Mouse (Mus musculus): ENCODE results near the gene Adipor1. TPM values are rescaled to one million over a fixed set of nuclear protein-coding genes. Genes with fewer than 3 reads are reported as not detected.
"Not testable (repeated sequence)": the region's sequence is repeated elsewhere in the genome, so short reads cannot be mapped to it uniquely, and the experiment has no call there.

Gene Adipor1
- total and polyA plus RNA-seq, 3 experiments: 123 to 482 (median 129) TPM

- no peak for DNase-seq
These were observed 4.0 kb downstream of the Adipor1 start for GRCm38 (mm10) chr1:134419176-134419575.

- DNase-seq: peak; percentile 91
These were observed 4.7 kb downstream of the Adipor1 start for GRCm38 (mm10) chr1:134419751-134420458.

GRCm38 (mm10) chr1:134423911-134424310, 8.7 kb downstream of the Adipor1 start:
- DNase-seq: no peak

GRCm38 (mm10) chr1:134426289-134426688, 11.1 kb downstream of the Adipor1 start:
- DNase-seq: no peak

- no peak for DNase-seq
These were observed 17.8 kb downstream of the Adipor1 start for GRCm38 (mm10) chr1:134433002-134433401.

GRCm38 (mm10) chr1:134433473-134433872, 18.3 kb downstream of the Adipor1 start:
- DNase-seq: no peak

GRCm38 (mm10) chr1:134435414-134435813, 20.2 kb downstream of the Adipor1 start:
- DNase-seq: no peak

- DNase-seq: no peak
These were observed 25.3 kb downstream of the Adipor1 start for GRCm38 (mm10) chr1:134440437-134440836.

GRCm38 (mm10) chr1:134441737-134442136, 26.6 kb downstream of the Adipor1 start:
- not testable (repeated sequence) for DNase-seq

- DNase-seq: no peak
These were observed 27.2 kb downstream of the Adipor1 start for GRCm38 (mm10) chr1:134442394-134442793.

GRCm38 (mm10) chr1:134443288-134443687, 28.1 kb downstream of the Adipor1 start:
- DNase-seq: not testable (repeated sequence)

GRCm38 (mm10) chr1:134445418-134445817, 30.2 kb downstream of the Adipor1 start:
- peak; percentile 48 for DNase-seq

GRCm38 (mm10) chr1:134448537-134448936, 33.4 kb downstream of the Adipor1 start:
- not testable (repeated sequence) for DNase-seq

- DNase-seq: no peak
These were observed 35.0 kb downstream of the Adipor1 start for GRCm38 (mm10) chr1:134450201-134450600.

GRCm38 (mm10) chr1:134450986-134451385, 35.8 kb downstream of the Adipor1 start:
- DNase-seq: peak; percentile 55

- DNase-seq: peak; percentile 96
These were observed 40.0 kb downstream of the Adipor1 start, which contains the start of gene Klhl12 for GRCm38 (mm10) chr1:134454904-134455824. Gene Klhl12 (plus strand): TSS chr1:134455531.

GRCm38 (mm10) chr1:134456060-134456459, 40.9 kb downstream of the Adipor1 start:
- DNase-seq: no peak

GRCm38 (mm10) chr1:134458139-134458727, 43.1 kb downstream of the Adipor1 start:
- no peak for DNase-seq

GRCm38 (mm10) chr1:134460294-134461284, 45.4 kb downstream of the Adipor1 start:
- no peak for DNase-seq

All from adrenal gland, adult 2 months (tissue).